Mouse (Mus musculus): ENCODE data around the gene Pnpla8. TPM values are rescaled to one million over a fixed set of nuclear protein-coding genes. Genes with fewer than 3 reads are reported as not detected.
"Not testable (repeated sequence)": the region's sequence is repeated elsewhere in the genome, so short reads cannot be mapped to it uniquely, and the experiment has no call there.

Pnpla8 gene
- 45.7 and 73.3 TPM in 2 replicates for polyA plus RNA-seq (2014; fragmentation: Nextera tagmentation; extraction: Ambion mirVana)

GRCm38 (mm10) chr12:44221070-44221469 lies at the start of gene Pnpla8:
Gene Pnpla8, plus strand, starts transcription at chr12:44221370.
- H3K9me3 ChIP-seq (ENCODE audit: control insufficient read depth, low read length); H3K27ac ChIP-seq (ENCODE audit: low read depth, low read length); ATAC-seq (ENCODE audit: low FRiP score, low TSS enrichment); H3K36me3 ChIP-seq (ENCODE audit: control insufficient read depth, insufficient read depth, low read length); H3K4me1 ChIP-seq (ENCODE audit: control insufficient read depth, insufficient read depth, low read length); H3K27me3 ChIP-seq (ENCODE audit: control insufficient read depth, insufficient read depth, low read length): not testable (repeated sequence)
- Histone ChIP-seq H3K9ac (ENCODE audit: low read depth, low read length) (peak within 1 kb of the TSS; percentile 75), H3K4me2 (replicated peaks; ENCODE audit: low read depth, low read length) (peak within 1 kb of the TSS; percentile 80), H3K4me3 (ENCODE audit: low read length) (peak within 1 kb of the TSS; percentile 68)
- 93% methylated on average over 2 of the region's 2 CpGs for WGBS

GRCm38 (mm10) chr12:44176331-44177037 lies 44.7 kb upstream of the Pnpla8 start:
- H3K4me2 ChIP-seq (replicated peaks; ENCODE audit: low read depth, low read length), result peak overlapping the region; percentile 26; the same call in 1 of the 2 replicates
- no peak overlapping the region for H3K4me3 ChIP-seq (ENCODE audit: low read length)
- WGBS, result 34% methylated on average over 10 of the region's 10 CpGs
- H3K27me3 ChIP-seq (ENCODE audit: control insufficient read depth, insufficient read depth, low read length), result no peaks in the 10 kb centered on the region
- 0 out of 2 replicates have a peak, but pooled peaks cover 6% of the 10 kb centered on the region for H3K4me1 ChIP-seq (ENCODE audit: control insufficient read depth, insufficient read depth, low read length)
- H3K9me3 ChIP-seq (ENCODE audit: control insufficient read depth, low read length), result no peaks in the 10 kb centered on the region
- no peak overlapping the region for H3K9ac ChIP-seq (ENCODE audit: low read depth, low read length)
- H3K27ac ChIP-seq (ENCODE audit: low read depth, low read length), result no peak overlapping the region
- ATAC-seq (ENCODE audit: low FRiP score, low TSS enrichment), result no peak
- H3K36me3 ChIP-seq (ENCODE audit: control insufficient read depth, insufficient read depth, low read length), result no peaks in the 10 kb centered on the region

- no peaks in the 10 kb centered on the region for H3K36me3 ChIP-seq (ENCODE audit: control insufficient read depth, insufficient read depth, low read length)
- no peak overlapping the region for H3K27ac ChIP-seq (ENCODE audit: low read depth, low read length)
- no peak for ATAC-seq (ENCODE audit: low FRiP score, low TSS enrichment)
- no peak overlapping the region for H3K4me3 ChIP-seq (ENCODE audit: low read length)
- H3K27me3 ChIP-seq (ENCODE audit: control insufficient read depth, insufficient read depth, low read length), result no peaks in the 10 kb centered on the region
- H3K9me3 ChIP-seq (ENCODE audit: control insufficient read depth, low read length), result no peaks in the 10 kb centered on the region
- 0 out of 2 replicates have a peak, but pooled peaks cover 6% of the 10 kb centered on the region for H3K4me1 ChIP-seq (ENCODE audit: control insufficient read depth, insufficient read depth, low read length)
- no peak overlapping the region for H3K4me2 ChIP-seq (replicated peaks; ENCODE audit: low read depth, low read length)
- 86% methylated on average over 2 of the region's 2 CpGs for WGBS
- H3K9ac ChIP-seq (ENCODE audit: low read depth, low read length), result no peak overlapping the region
Measured at GRCm38 (mm10) chr12:44177038-44177355, 44.2 kb upstream of the Pnpla8 start.

- Histone ChIP-seq H3K27ac (ENCODE audit: low read depth, low read length) (no peak overlapping the region), H3K36me3 (ENCODE audit: control insufficient read depth, insufficient read depth, low read length) (no peaks in the 10 kb centered on the region), H3K27me3 (ENCODE audit: control insufficient read depth, insufficient read depth, low read length) (no peaks in the 10 kb centered on the region), H3K9ac (ENCODE audit: low read depth, low read length) (no peak overlapping the region), H3K9me3 (ENCODE audit: control insufficient read depth, low read length) (no peaks in the 10 kb centered on the region), H3K4me3 (ENCODE audit: low read length) (no peak overlapping the region), H3K4me1 (ENCODE audit: control insufficient read depth, insufficient read depth, low read length) (0 out of 2 replicates have a peak, but pooled peaks cover 1% of the 10 kb centered on the region), H3K4me2 (replicated peaks; ENCODE audit: low read depth, low read length) (no peak overlapping the region)
- 50% methylated on average over 9 of the region's 9 CpGs for WGBS
- ATAC-seq (ENCODE audit: low FRiP score, low TSS enrichment), result peak; percentile 81
Measured at GRCm38 (mm10) chr12:44181081-44181982, 39.8 kb upstream of the Pnpla8 start.

- no peak overlapping the region for H3K4me2 ChIP-seq (replicated peaks; ENCODE audit: low read depth, low read length)
- H3K27me3 ChIP-seq (ENCODE audit: control insufficient read depth, insufficient read depth, low read length), result no peaks in the 10 kb centered on the region
- no peak overlapping the region for H3K27ac ChIP-seq (ENCODE audit: low read depth, low read length)
- H3K4me3 ChIP-seq (ENCODE audit: low read length), result no peak overlapping the region
- WGBS, result 31% methylated on average over 4 of the region's 4 CpGs
- no peaks in the 10 kb centered on the region for H3K9me3 ChIP-seq (ENCODE audit: control insufficient read depth, low read length)
- no peak for ATAC-seq (ENCODE audit: low FRiP score, low TSS enrichment)
- H3K4me1 ChIP-seq (ENCODE audit: control insufficient read depth, insufficient read depth, low read length), result no peaks in the 10 kb centered on the region
- H3K9ac ChIP-seq (ENCODE audit: low read depth, low read length), result no peak overlapping the region
- H3K36me3 ChIP-seq (ENCODE audit: control insufficient read depth, insufficient read depth, low read length), result no peaks in the 10 kb centered on the region
Measured at GRCm38 (mm10) chr12:44197873-44198525, 23.2 kb upstream of the Pnpla8 start.

GRCm38 (mm10) chr12:44209141-44209823 lies 11.9 kb upstream of the Pnpla8 start:
- Histone ChIP-seq H3K9me3 (ENCODE audit: control insufficient read depth, low read length) (no peaks in the 10 kb centered on the region), H3K4me2 (replicated peaks; ENCODE audit: low read depth, low read length) (peak overlapping the region; percentile 66), H3K27me3 (ENCODE audit: control insufficient read depth, insufficient read depth, low read length) (no peaks in the 10 kb centered on the region), H3K4me3 (ENCODE audit: low read length) (peak overlapping the region; percentile 92), H3K27ac (ENCODE audit: low read depth, low read length) (peak overlapping the region; percentile 83), H3K9ac (ENCODE audit: low read depth, low read length) (peak overlapping the region; percentile 85), H3K4me1 (ENCODE audit: control insufficient read depth, insufficient read depth, low read length) (no peaks in the 10 kb centered on the region), H3K36me3 (ENCODE audit: control insufficient read depth, insufficient read depth, low read length) (peaks cover 2% of the 10 kb centered on the region; the same call in 1 of the 2 replicates)
- under 1% methylated on average over 37 of the region's 37 CpGs for WGBS
- ATAC-seq (ENCODE audit: low FRiP score, low TSS enrichment), result no peak; the same call in 1 of the 2 replicates

GRCm38 (mm10) chr12:44209824-44210752 lies 11.1 kb upstream of the Pnpla8 start, which contains the start of gene Dnajb9:
Gene Dnajb9, minus strand, starts transcription at chr12:44210326.
- Histone ChIP-seq H3K9me3 (ENCODE audit: control insufficient read depth, low read length) (no peaks in the 10 kb centered on the region), H3K4me3 (ENCODE audit: low read length) (peak within 1 kb of the TSS; percentile 92), H3K4me1 (ENCODE audit: control insufficient read depth, insufficient read depth, low read length) (no peaks in the 10 kb centered on the region), H3K27me3 (ENCODE audit: control insufficient read depth, insufficient read depth, low read length) (no peaks in the 10 kb centered on the region), H3K9ac (ENCODE audit: low read depth, low read length) (peak within 1 kb of the TSS; percentile 85), H3K27ac (ENCODE audit: low read depth, low read length) (peak within 1 kb of the TSS; percentile 83), H3K4me2 (replicated peaks; ENCODE audit: low read depth, low read length) (peak within 1 kb of the TSS; percentile 66), H3K36me3 (ENCODE audit: control insufficient read depth, insufficient read depth, low read length) (peaks cover 2% of the 10 kb centered on the region; the same call in 1 of the 2 replicates)
- peak; percentile 99 for ATAC-seq (ENCODE audit: low FRiP score, low TSS enrichment)
- WGBS, result under 1% methylated on average over 77 of the region's 77 CpGs
